Mouse (Mus musculus) ovary, postnatal 10 days (tissue): ENCODE results near the gene Insc.

Experiments used
- DNase-seq: peaks from one replicate; pipeline ENCODE4 v3.0.0; 2022; ENCODE audit warnings: low spot score

Gene Insc

GRCm38 (mm10) chr7:114765273-114765672 lies 21.8 kb downstream of the Insc start:
- DNase-seq: no peak

GRCm38 (mm10) chr7:114766523-114766922 lies 23.0 kb downstream of the Insc start:
- no peak for DNase-seq

GRCm38 (mm10) chr7:114768516-114768915 lies 25.0 kb downstream of the Insc start:
- DNase-seq: no peak

DNA sequence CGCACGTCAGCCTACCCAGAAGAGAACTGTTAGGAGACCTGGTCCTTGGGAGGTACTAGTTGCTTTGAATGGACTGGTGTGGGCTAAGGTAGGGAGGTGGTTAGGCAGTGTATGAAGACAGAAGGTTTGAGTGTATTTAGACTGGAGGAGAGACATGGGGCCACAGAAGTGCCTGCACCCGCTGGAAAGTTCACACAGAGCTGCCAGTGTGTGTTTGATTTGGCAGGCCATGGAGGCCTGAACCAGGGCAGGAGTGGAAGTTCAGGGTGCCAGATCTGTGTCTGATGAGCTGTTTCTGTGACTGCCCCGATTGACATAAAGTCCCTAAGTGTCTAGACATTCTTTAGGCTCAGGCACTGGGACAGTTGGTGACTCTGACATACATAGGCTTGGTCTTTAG lies 25.5 kb downstream of the Insc start:
- DNase-seq: no peak

- DNase-seq: no peak
Measured at GRCm38 (mm10) chr7:114770586-114770985, 27.1 kb downstream of the Insc start.

- no peak for DNase-seq
Measured at GRCm38 (mm10) chr7:114771801-114772200, 28.3 kb downstream of the Insc start.

- no peak for DNase-seq
Measured at GRCm38 (mm10) chr7:114773781-114774180, 30.3 kb downstream of the Insc start.

DNA sequence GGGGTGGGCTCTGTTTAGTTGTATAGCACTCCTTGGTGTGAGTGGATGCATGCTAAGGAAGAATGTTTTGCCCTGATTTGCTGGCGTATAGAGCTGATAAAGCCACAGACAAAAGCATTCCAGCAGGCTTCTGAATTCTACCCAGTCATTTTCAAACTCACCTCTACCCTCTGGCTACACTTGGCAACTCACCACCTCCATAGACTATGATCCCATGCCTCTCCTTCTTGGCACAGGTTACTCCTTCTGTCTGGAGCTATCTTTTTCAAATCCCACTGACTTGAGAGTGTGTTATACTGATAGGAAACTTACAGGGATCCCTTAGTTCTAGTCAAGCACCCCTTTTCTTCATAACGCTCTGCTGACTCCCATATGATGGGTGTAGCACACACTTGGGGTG lies 32.4 kb downstream of the Insc start:
- no peak for DNase-seq

DNA sequence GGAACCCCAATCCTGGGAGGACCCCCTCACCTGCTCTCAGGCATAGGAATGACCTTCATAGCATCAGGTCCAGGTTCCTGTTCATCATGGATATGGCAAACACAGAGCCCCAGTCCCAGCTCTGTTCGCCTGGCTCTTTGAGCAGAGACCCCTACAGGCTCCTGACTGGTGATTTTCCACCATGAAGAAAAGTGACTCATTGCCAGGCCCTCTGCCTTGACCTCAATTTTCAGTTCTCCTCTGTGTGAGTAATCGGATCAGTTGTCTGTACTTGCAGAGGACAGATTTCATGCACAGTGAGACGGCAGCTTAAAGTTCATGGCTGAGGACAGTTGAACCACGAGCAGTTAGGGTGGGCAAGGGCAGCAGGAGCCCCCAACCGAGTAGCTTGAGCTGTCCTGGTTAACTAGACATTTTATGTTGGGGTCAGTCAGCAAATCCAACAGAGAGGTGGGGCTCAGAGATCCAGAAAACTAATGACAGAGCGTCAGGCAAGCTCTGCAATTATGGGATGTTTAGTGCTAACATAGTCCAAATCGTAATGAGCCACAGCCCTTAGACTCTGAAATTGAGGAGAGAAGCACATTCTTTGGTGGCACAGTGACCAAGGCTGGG lies 34.8 kb downstream of the Insc start:
- no peak for DNase-seq

- no peak for DNase-seq
Measured at GRCm38 (mm10) chr7:114779056-114779660, 35.7 kb downstream of the Insc start.

DNA sequence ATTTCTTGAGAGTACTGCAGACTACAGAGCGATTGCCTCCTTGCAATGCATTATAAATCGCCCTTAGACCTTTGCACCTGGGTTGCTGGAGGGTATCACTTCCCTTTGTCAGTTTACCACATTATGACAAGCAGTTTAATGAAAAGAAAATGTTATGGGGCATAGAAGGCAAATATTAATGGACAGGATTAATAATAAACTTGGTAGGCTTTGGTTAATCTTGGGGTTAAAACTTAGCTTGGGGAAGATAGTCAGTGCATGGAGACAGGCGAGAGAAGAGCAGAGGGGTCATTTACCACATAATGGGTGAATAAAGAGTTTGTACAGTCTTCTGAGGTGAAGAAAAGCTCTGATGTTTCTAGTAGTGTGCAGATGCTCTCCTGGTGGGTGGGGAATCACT lies 39.8 kb downstream of the Insc start:
- no peak for DNase-seq

DNA sequence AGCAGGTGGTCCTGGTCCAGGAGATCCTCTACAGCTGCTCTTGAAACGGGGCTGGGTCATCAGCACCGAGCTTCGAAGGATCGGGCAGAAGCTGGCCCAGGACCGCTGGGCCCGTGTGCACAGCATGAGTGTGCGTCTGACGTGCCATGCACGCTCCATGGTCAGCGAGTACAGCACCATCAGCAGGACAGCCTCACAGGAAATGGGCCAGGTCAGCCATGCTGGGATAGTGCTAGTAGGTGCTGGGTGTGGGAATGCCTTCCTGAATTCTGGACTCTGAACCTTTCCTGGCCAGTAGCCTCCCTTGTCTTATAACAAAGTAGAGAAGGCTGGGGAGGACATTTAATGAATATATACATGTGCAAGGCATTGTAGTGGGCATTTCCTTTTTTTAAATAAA lies 47.6 kb downstream of the Insc start:
- no peak for DNase-seq

DNA sequence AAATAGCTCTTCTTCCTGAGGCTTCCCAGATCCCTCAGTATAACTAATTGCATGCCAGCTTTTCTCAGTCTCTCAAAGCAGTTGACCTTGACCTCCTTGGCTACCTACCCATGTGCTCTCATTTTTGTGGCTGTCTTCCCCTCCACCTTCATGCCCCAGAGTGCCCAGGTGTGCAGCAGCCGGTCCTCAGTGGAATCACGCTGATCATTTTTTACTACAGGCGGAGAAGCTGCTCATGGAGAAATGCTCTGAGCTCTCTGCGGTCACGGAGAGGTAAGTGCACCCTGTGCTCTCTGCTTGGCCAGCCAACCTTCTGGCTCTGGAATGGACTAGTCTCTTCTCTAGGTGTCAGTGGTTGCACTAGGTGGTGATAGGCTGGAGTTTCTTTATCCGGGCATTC lies 48.5 kb downstream of the Insc start:
- DNase-seq: no peak

DNA sequence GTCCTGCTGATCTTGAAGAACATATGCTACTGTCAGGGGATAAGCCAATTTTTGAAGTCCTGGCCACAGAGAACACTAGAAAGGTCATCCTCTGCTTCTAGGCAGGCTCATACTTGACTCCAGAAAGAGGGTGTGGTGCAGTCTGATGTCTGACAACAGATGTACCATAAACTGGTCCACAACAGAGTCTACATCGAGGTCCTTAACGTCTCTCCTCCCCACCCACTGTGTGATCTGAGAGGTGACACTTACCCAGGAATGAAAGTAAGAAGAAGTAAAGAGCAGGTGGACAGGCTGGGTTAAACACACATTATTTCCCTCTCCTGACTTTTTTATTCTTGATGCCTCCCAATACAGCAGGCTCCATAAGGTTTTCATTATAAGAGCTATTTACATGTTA lies 50.9 kb downstream of the Insc start:
- DNase-seq: no peak

DNA sequence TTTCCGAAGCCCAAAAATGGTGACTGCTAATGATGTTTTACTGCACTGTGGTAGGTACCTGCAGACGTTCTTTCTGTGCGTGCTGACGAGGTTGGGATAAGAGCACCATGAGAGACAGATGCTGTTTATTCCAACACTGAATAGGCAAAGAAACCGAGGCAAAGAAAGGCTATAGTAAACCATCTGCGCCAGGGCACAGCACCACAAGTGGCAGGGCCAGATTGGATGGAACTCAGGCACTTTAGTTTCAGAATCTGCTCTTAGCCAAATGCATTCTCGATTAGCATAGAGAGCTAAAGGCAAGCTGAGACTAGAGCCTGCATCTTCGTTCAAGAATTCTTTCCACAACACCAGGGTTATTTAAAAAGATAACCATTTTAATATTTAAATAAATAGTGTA lies 59.1 kb downstream of the Insc start:
- no peak for DNase-seq

- no peak for DNase-seq
Measured at GRCm38 (mm10) chr7:114805311-114805710, 61.8 kb downstream of the Insc start.

DNA sequence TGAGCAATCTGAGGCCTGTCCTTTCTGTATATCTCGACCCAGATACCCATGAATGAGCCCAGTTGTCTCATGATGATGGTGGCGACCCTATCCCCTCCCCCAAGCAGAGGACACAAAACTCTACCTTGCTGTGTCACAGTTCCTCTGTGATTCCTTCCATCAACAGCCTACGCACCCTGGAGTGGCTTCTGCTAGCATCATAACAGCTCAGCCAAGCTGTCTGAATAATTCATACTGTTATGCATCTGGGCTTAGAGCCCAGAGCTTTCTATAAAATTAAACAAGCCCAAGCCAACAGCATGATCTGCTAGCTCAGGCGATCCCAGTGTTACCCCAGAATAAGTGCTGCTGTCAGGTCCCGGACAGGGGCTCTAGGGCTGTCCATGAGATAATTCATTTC lies 63.8 kb downstream of the Insc start:
- DNase-seq: no peak

GRCm38 (mm10) chr7:114808341-114808740 lies 64.8 kb downstream of the Insc start:
- no peak for DNase-seq

- peak; percentile 69 for DNase-seq
Measured at GRCm38 (mm10) chr7:114817291-114817806, 73.9 kb downstream of the Insc start.

DNA sequence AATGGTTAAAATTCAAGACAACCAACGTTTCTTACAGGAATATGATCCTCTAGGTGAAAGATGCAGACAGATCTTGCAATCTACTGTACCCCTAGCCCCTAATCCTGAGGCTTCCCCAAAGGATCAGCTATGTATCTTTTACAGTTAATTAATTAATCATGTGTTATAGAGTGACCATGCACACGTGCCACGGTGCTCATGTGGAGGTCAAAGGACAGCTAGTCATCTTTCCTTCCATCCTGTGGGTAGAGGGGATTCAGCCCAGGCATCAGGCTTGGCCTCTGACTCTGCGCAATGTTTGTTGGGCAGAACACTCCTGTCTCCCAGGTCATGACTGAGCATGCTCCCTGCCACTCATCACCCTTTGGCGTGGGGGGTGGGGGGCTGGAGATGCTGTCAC lies 74.4 kb downstream of the Insc start:
- DNase-seq: no peak

GRCm38 (mm10) chr7:114818351-114818750 lies 74.9 kb downstream of the Insc start:
- DNase-seq: no peak

- DNase-seq: no peak
Measured at GRCm38 (mm10) chr7:114818836-114819235, 75.3 kb downstream of the Insc start.

GRCm38 (mm10) chr7:114822736-114823135 lies 79.2 kb downstream of the Insc start:
- DNase-seq: no peak

DNA sequence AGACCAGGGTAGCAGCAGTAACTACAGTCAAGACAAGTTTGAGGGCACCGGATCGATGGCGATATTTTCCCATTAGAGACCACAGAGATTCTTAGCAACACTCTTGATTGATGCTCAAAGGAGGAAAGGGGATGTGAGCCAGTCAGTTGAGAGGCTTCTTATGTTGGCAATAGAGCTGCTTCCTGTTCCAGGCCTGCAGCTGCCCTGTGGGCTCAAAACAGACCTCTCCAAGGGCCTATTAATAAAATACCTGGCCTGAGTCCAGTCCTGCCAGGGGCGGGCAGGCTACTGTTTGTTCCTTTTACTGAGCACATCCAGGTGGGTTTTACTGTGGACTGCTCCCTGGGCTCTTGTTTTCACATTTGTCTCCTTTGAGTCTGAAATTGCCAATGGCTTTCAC lies 83.9 kb downstream of the Insc start:
- no peak for DNase-seq
